Mouse (Mus musculus): ENCODE measurements around the gene Pfdn4. TPM values are rescaled to one million over a fixed set of nuclear protein-coding genes. Genes with fewer than 3 reads are reported as not detected.

The Pfdn4 gene
- polyA plus RNA-seq, 1 experiment from 2014 or later: 94.0 TPM

Other genes starting within 250 kb of the Pfdn4 start
- gene Bcas1, start 68.6 kb upstream of the Pfdn4 start, polyA plus RNA-seq (2016; fragmentation: Nextera tagmentation; extraction: Ambion mirVana): 0.49 and 0.50 TPM in 2 replicates
- 0.05 TPM in 1 of 2 replicates, not detected in the other for gene Cyp24a1, start 717 bp downstream of the Pfdn4 start, polyA plus RNA-seq (2016; fragmentation: Nextera tagmentation; extraction: Ambion mirVana)
- not detected in 2 replicates for gene 4930470P17Rik, start 105.6 kb downstream of the Pfdn4 start, polyA plus RNA-seq (2016; fragmentation: Nextera tagmentation; extraction: Ambion mirVana)
- 4.6 and 6.1 TPM in 2 replicates for gene Dok5, start 235.4 kb downstream of the Pfdn4 start, polyA plus RNA-seq (2016; fragmentation: Nextera tagmentation; extraction: Ambion mirVana)

Measured in forebrain, embryonic 10.5 days (tissue).